Mouse (Mus musculus): ENCODE data around the gene Csrnp2.

The Csrnp2 gene

GRCm38 (mm10) chr15:100473926-100474503, 21.3 kb downstream of the Csrnp2 start:
- no peak for DNase-seq (ENCODE audit: low read depth)

- no peak for DNase-seq (ENCODE audit: low read depth)
These were observed 25.3 kb downstream of the Csrnp2 start for GRCm38 (mm10) chr15:100470037-100470436.

GRCm38 (mm10) chr15:100469189-100469545, 26.1 kb downstream of the Csrnp2 start:
- DNase-seq (ENCODE audit: low read depth), result no peak

- peak; percentile 89 for DNase-seq (ENCODE audit: low read depth)
These were observed 26.7 kb downstream of the Csrnp2 start, which contains the start of gene Letmd1 for GRCm38 (mm10) chr15:100468295-100469188. Letmd1 (plus strand) TSS chr15:100469023.

- no peak for DNase-seq (ENCODE audit: low read depth)
These were observed 27.6 kb downstream of the Csrnp2 start for GRCm38 (mm10) chr15:100467738-100468137.

GRCm38 (mm10) chr15:100465432-100465831, 29.9 kb downstream of the Csrnp2 start:
- peak; percentile 44 for DNase-seq (ENCODE audit: low read depth)

- peak; percentile 86 for DNase-seq (ENCODE audit: low read depth)
These were observed 31.6 kb downstream of the Csrnp2 start for GRCm38 (mm10) chr15:100463712-100464111.

- no peak for DNase-seq (ENCODE audit: low read depth)
These were observed 33.2 kb downstream of the Csrnp2 start for GRCm38 (mm10) chr15:100462086-100462485.

- peak; percentile 73 for DNase-seq (ENCODE audit: low read depth)
These were observed 33.6 kb downstream of the Csrnp2 start for GRCm38 (mm10) chr15:100461646-100462045.

- DNase-seq (ENCODE audit: low read depth), result peak; percentile 89
These were observed 34.3 kb downstream of the Csrnp2 start for GRCm38 (mm10) chr15:100460942-100461341.

- peak; percentile 93 for DNase-seq (ENCODE audit: low read depth)
These were observed 37.2 kb downstream of the Csrnp2 start for GRCm38 (mm10) chr15:100458055-100458454.

GRCm38 (mm10) chr15:100457340-100457739, 37.9 kb downstream of the Csrnp2 start:
- peak; percentile 93 for DNase-seq (ENCODE audit: low read depth)

- DNase-seq (ENCODE audit: low read depth), result no peak
These were observed 38.8 kb downstream of the Csrnp2 start for GRCm38 (mm10) chr15:100456356-100456991.

GRCm38 (mm10) chr15:100452486-100452885, 42.8 kb downstream of the Csrnp2 start:
- no peak for DNase-seq (ENCODE audit: low read depth)

- DNase-seq (ENCODE audit: low read depth), result no peak
These were observed 44.0 kb downstream of the Csrnp2 start for GRCm38 (mm10) chr15:100451245-100451644.

- no peak for DNase-seq (ENCODE audit: low read depth)
These were observed 45.8 kb downstream of the Csrnp2 start for GRCm38 (mm10) chr15:100449495-100449894.

GRCm38 (mm10) chr15:100448572-100448971, 46.7 kb downstream of the Csrnp2 start:
- DNase-seq (ENCODE audit: low read depth), result peak; percentile 45

GRCm38 (mm10) chr15:100446887-100447286, 48.4 kb downstream of the Csrnp2 start:
- no peak for DNase-seq (ENCODE audit: low read depth)

GRCm38 (mm10) chr15:100443126-100443922, 52.0 kb downstream of the Csrnp2 start:
- peak; percentile 95 for DNase-seq (ENCODE audit: low read depth)

GRCm38 (mm10) chr15:100436518-100436917, 58.8 kb downstream of the Csrnp2 start:
- DNase-seq (ENCODE audit: low read depth), result no peak

- DNase-seq (ENCODE audit: low read depth), result no peak
These were observed 59.2 kb downstream of the Csrnp2 start for GRCm38 (mm10) chr15:100436112-100436511.

GRCm38 (mm10) chr15:100433234-100433633, 62.1 kb downstream of the Csrnp2 start:
- DNase-seq (ENCODE audit: low read depth), result no peak

Measured in induced T-regulatory cell, adult 2 months (primary cell).